Mouse (Mus musculus): ENCODE results near the gene Mcat. TPM values are rescaled to one million over a fixed set of nuclear protein-coding genes. Genes with fewer than 3 reads are reported as not detected.
"Not testable (repeated sequence)": the region's sequence is repeated elsewhere in the genome, so short reads cannot be mapped to it uniquely, and the experiment has no call there.

The Mcat gene
- polyA plus RNA-seq, 1 experiment from 2014 or later, result 46.9 TPM

GRCm38 (mm10) chr15:83512489-83513281 lies 50.9 kb downstream of the Mcat start:
- WGBS, result 80% methylated on average over 13 of the region's 13 CpGs
- DNase-seq (ENCODE audit: low spot score), result no peak

GRCm38 (mm10) chr15:83510805-83511405 lies 52.7 kb downstream of the Mcat start, which contains the start of gene Ttll1:
Gene Ttll1, minus strand, starts transcription at chr15:83510893.
- H3K27ac ChIP-seq (replicated peaks), result peak within 1 kb of the TSS; percentile 79
- peaks cover 10% of the 10 kb centered on the region; the same call in 1 of the 2 replicates for H3K4me1 ChIP-seq
- DNase-seq (ENCODE audit: low spot score), result peak; percentile 96
- 13% methylated on average over 41 of the region's 41 CpGs for WGBS
- peaks cover 3% of the 10 kb centered on the region; the same call in 1 of the 2 replicates for H3K36me3 ChIP-seq (replicated peaks)
- no peaks in the 10 kb centered on the region for H3K9me3 ChIP-seq
- H3K27me3 ChIP-seq (replicated peaks; ENCODE audit: low read depth, poor library complexity, severe bottlenecking), result no peaks in the 10 kb centered on the region; the same call in 1 of the 2 replicates
- peak within 1 kb of the TSS; percentile 64 for H3K4me3 ChIP-seq

More at GRCm38 (mm10) chr15:83512489-83513281, 50.9 kb downstream of the Mcat start:
- Histone ChIP-seq H3K27ac (replicated peaks) (no peak overlapping the region), H3K27me3 (replicated peaks; ENCODE audit: low read depth, poor library complexity, severe bottlenecking) (no peaks in the 10 kb centered on the region; the same call in 1 of the 2 replicates), H3K36me3 (replicated peaks) (no peaks in the 10 kb centered on the region), H3K4me3 (no peak overlapping the region), H3K4me1 (peaks cover 10% of the 10 kb centered on the region; the same call in 1 of the 2 replicates), H3K9me3 (no peaks in the 10 kb centered on the region)

DNA sequence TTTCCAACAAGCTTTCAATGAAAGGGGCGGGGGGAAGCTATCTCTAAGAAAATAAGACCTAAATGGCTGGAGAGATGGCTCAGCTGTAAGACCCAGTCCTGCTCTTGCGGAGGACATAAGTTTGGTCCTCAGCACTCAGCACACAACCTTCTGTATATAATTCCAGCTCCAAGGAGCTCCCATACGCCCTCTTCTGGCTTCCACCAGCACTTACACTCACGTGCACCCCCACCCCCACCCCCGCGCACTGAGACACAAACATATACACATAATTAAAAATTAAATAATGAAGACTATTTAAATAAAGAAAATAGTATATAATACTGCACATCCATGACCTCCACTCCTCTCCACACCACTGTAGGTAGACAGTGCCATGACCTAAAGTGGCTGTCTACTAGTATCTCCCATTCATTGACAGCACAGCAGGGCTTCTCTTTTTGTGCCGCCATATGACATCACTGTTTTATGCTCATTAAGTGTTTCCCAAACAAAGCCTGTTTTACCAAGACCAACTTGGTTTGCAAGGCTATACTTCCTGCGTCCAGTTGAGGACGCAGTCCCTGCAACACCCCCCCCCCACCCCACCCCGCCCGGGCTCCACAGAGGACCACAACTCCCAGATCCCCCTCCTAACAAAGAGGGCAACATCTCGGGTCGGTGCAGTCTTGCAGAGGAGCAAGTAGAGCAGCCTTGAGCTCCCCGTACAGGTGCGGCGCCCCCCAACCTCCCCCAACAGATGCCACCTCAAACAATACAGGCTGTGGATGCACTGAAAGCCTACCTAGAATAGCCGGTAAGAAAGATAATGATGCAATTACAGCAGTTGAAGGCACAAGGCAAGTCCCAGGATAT lies 53.4 kb downstream of the Mcat start:
- no peaks in the 10 kb centered on the region; the same call in 1 of the 2 replicates for H3K27me3 ChIP-seq (replicated peaks; ENCODE audit: low read depth, poor library complexity, severe bottlenecking)
- H3K36me3 ChIP-seq (replicated peaks), result peaks cover 10% of the 10 kb centered on the region
- H3K4me1 ChIP-seq, result peaks cover 10% of the 10 kb centered on the region; the same call in 1 of the 2 replicates
- peak overlapping the region; percentile 64 for H3K4me3 ChIP-seq
- no peaks in the 10 kb centered on the region for H3K9me3 ChIP-seq
- no peak for DNase-seq (ENCODE audit: low spot score)
- H3K27ac ChIP-seq (replicated peaks), result peak overlapping the region; percentile 79
- WGBS, result 26% methylated on average over 17 of the region's 17 CpGs

DNA sequence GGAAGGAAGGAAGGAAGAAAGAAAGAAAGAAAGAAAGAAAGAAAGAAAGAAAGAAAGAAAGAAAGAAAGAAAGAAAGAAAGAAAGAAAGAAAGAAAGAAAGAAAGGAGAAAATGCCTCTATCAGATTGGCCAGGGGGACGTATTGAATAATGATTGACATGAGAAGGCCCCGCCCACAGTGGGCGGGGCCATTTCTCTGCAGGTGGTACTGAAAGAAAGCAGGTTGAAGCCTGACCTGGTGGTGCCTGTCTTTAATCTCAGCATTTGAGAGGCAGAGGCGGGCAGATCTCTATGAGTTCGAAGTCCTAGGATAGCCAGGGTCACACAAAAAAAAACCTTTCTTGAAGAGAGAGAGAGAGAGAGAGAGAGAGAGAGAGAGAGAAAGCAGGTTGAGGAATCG lies 62.1 kb downstream of the Mcat start:
- H3K36me3 ChIP-seq (replicated peaks), result peaks cover 89% of the 10 kb centered on the region
- not testable (repeated sequence) for H3K9me3 ChIP-seq
- 79% methylated on average over 6 of the region's 6 CpGs for WGBS

DNA sequence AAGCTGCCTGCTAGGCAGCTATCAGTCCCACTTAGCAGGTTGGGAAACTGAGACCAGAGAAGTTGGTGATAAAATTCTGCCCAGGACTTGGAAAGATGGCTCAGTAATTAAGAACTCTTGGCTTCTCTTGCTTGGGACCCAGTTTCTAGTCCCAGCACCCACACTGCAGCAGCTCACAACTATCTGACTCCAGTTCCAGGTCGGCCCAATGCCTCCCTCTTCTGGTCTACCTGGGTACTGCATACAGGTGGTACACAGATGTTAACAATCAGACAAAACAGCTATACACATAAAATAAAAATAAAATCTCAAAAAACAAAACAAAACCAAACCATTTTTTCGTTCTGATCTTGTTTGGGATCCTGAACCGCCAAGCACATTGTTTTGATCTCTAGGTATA lies 63.2 kb downstream of the Mcat start:
- Histone ChIP-seq H3K4me1 (no peaks in the 10 kb centered on the region), H3K27ac (replicated peaks) (no peak overlapping the region), H3K4me3 (no peak overlapping the region), H3K27me3 (replicated peaks; ENCODE audit: low read depth, poor library complexity, severe bottlenecking) (no peaks in the 10 kb centered on the region), H3K9me3 (no peaks in the 10 kb centered on the region), H3K36me3 (replicated peaks) (peaks cover 91% of the 10 kb centered on the region)
- 61% methylated on average over 3 of the region's 3 CpGs for WGBS
- DNase-seq (ENCODE audit: low spot score), result peak; percentile 45

More for the DNA sequence above, 62.1 kb downstream of the Mcat start:
- DNase-seq (ENCODE audit: low spot score); H3K27me3 ChIP-seq (replicated peaks; ENCODE audit: low read depth, poor library complexity, severe bottlenecking); H3K4me1 ChIP-seq; H3K4me3 ChIP-seq; H3K27ac ChIP-seq (replicated peaks): not testable (repeated sequence)

DNA sequence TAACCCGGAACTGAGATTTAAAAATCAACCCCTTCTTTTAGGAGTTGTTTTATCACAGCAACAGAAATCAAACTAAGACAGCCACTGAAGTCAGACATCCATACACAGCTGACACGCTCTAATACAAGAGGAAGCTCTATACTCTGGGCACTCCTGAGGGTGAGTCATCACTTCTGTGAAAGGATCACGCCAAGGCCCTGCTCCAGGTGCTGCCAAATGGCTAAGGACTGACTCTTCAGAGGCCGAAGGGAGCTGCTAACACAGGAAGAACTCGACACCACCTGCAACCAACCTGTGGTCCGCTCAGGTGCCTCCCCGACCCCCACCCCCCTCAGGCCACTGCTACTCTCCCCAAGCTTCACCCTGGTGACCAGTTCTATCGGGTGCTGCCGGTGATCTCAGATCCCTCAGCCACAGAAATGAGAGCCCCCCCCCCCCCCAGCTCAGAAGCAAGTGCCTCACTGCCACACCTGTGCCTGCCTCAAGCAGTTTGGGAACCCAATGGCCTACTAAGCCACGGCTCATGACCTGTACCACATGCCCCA lies 64.3 kb downstream of the Mcat start:
- Histone ChIP-seq H3K9me3 (no peaks in the 10 kb centered on the region), H3K27ac (replicated peaks) (no peak overlapping the region), H3K4me1 (peaks cover 7% of the 10 kb centered on the region), H3K27me3 (replicated peaks; ENCODE audit: low read depth, poor library complexity, severe bottlenecking) (no peaks in the 10 kb centered on the region), H3K36me3 (replicated peaks) (peaks cover 89% of the 10 kb centered on the region), H3K4me3 (no peak overlapping the region)
- no peak for DNase-seq (ENCODE audit: low spot score)
- WGBS, result 91% methylated on average over 10 of the region's 10 CpGs

- Histone ChIP-seq H3K27me3 (replicated peaks; ENCODE audit: low read depth, poor library complexity, severe bottlenecking) (no peaks in the 10 kb centered on the region), H3K4me3 (no peak overlapping the region), H3K4me1 (peaks cover 7% of the 10 kb centered on the region), H3K36me3 (replicated peaks) (peaks cover 93% of the 10 kb centered on the region), H3K9me3 (no peaks in the 10 kb centered on the region), H3K27ac (replicated peaks) (no peak overlapping the region)
- no peak for DNase-seq (ENCODE audit: low spot score)
- WGBS, result 88% methylated on average over 6 of the region's 6 CpGs
Measured at GRCm38 (mm10) chr15:83497299-83497698, 66.3 kb downstream of the Mcat start.

Small RNA genes within 50 kb of the gene (microRNA-seq; reads per million reads assigned to microRNA genes)
- gene Gm24575, result not detected

Other genes with a start within 250 kb of the Mcat start
- 27.2 and 29.1 TPM in 2 replicates for gene Arfgap3, start 213.5 kb downstream of the Mcat start, polyA plus RNA-seq (2016; fragmentation: Nextera tagmentation; extraction: Ambion mirVana)
- gene Pacsin2, start 99.2 kb downstream of the Mcat start, polyA plus RNA-seq (2016; fragmentation: Nextera tagmentation; extraction: Ambion mirVana), result 60.7 and 61.7 TPM in 2 replicates
- 30.9 and 32.6 TPM in 2 replicates for gene Ttll1, start 52.9 kb downstream of the Mcat start, polyA plus RNA-seq (2016; fragmentation: Nextera tagmentation; extraction: Ambion mirVana)
- 2.3 TPM in 2 replicates for gene Bik, start 36.9 kb downstream of the Mcat start, polyA plus RNA-seq (2016; fragmentation: Nextera tagmentation; extraction: Ambion mirVana)
- 34.1 and 35.6 TPM in 2 replicates for gene Tspo, start 195 bp downstream of the Mcat start, polyA plus RNA-seq (2016; fragmentation: Nextera tagmentation; extraction: Ambion mirVana)
- 62.8 and 64.3 TPM in 2 replicates for gene Ttll12, start 31.4 kb upstream of the Mcat start, polyA plus RNA-seq (2016; fragmentation: Nextera tagmentation; extraction: Ambion mirVana)
- 51.4 and 52.4 TPM in 2 replicates for gene Scube1, start 161.2 kb upstream of the Mcat start, polyA plus RNA-seq (2016; fragmentation: Nextera tagmentation; extraction: Ambion mirVana)
- 6.4 and 7.0 TPM in 2 replicates for gene Mpped1, start 215.7 kb upstream of the Mcat start, polyA plus RNA-seq (2016; fragmentation: Nextera tagmentation; extraction: Ambion mirVana)

Measured in embryonic facial prominence, embryonic 10.5 days (tissue).